Mouse (Mus musculus) stomach, embryonic 14.5 days (tissue): ENCODE data around the gene Zswim3. TPM values are rescaled to one million over a fixed set of nuclear protein-coding genes. Genes with fewer than 3 reads are reported as not detected.

Experiments used
- ATAC-seq: fragments of 200-750 bp; cut with Nextera tagmentation; 2 replicates; pipeline ENCODE4 v1.8.0; 2017; ENCODE audit warnings: low read depth, moderate TSS enrichment; ENCODE audit not compliant: insufficient number of reproducible peaks, insufficient read depth, low FRiP score
- H3K27ac ChIP-seq: fragments of 300-500 bp; sonication (generic); 2 replicates; pipeline ENCODE4 v1.5.1; 2014; ENCODE audit warnings: mild to moderate bottlenecking, low read length, moderate library complexity, mixed read lengths
- H3K27me3 ChIP-seq: fragments of 300-500 bp; sonication (generic); 2 replicates; pipeline ENCODE4 v1.6.1; 2014; ENCODE audit warnings: low read length, control low read depth, mixed read lengths; ENCODE audit not compliant: control insufficient read depth, insufficient read depth
- H3K36me3 ChIP-seq: fragments of 300-500 bp; sonication (generic); 2 replicates; pipeline ENCODE4 v1.6.1; 2014; ENCODE audit warnings: mild to moderate bottlenecking, control low read depth, low read length, moderate library complexity, mixed read lengths; ENCODE audit not compliant: control insufficient read depth, insufficient read depth
- H3K4me1 ChIP-seq: fragments of 300-500 bp; sonication (generic); 2 replicates; pipeline ENCODE4 v1.6.1; 2014; ENCODE audit warnings: low read length, control low read depth, mixed read lengths; ENCODE audit not compliant: control insufficient read depth, insufficient read depth
- H3K4me2 ChIP-seq: fragments of 300-500 bp; sonication (generic); replicated peaks from 2 replicates; pipeline ENCODE4 v1.6.1; 2014; ENCODE audit warnings: low read depth, low read length, control low read depth
- H3K4me3 ChIP-seq: fragments of 300-500 bp; sonication (generic); 2 replicates; pipeline ENCODE4 v1.5.1; 2014; ENCODE audit warnings: low read depth, low read length, control low read depth
- H3K9ac ChIP-seq: fragments of 300-500 bp; sonication (generic); replicated peaks from 2 replicates; pipeline ENCODE4 v1.6.1; 2014; ENCODE audit warnings: low read depth, mild to moderate bottlenecking, control low read depth, low read length, moderate library complexity, mixed read lengths
- H3K9me3 ChIP-seq: fragments of 300-500 bp; sonication (generic); 2 replicates; pipeline ENCODE4 v1.6.1; 2016; ENCODE audit warnings: low read depth, low read length, control low read depth; ENCODE audit not compliant: control insufficient read depth
- WGBS: fragments of 180-500 bp; shearing (Covaris S2); extraction: QIAGEN DNeasy Blood & Tissue Kit; methylation state at CpG from one replicate; pipeline ENCODE4 v1.1.7; 2014; 5-methylcytosine and 5-hydroxymethylcytosine counted together
- polyA plus RNA-seq: library from polyadenylated mRNA; unstranded; fragments of >200 nt; fragmentation: Nextera tagmentation; extraction: Ambion mirVana; gene quantifications from 2 replicates; pipeline ENCODE4 v1.2.1, GENCODE M21; 2014

Gene Zswim3
- polyA plus RNA-seq, 1 experiment from 2014 or later: 9.2 TPM

DNA sequence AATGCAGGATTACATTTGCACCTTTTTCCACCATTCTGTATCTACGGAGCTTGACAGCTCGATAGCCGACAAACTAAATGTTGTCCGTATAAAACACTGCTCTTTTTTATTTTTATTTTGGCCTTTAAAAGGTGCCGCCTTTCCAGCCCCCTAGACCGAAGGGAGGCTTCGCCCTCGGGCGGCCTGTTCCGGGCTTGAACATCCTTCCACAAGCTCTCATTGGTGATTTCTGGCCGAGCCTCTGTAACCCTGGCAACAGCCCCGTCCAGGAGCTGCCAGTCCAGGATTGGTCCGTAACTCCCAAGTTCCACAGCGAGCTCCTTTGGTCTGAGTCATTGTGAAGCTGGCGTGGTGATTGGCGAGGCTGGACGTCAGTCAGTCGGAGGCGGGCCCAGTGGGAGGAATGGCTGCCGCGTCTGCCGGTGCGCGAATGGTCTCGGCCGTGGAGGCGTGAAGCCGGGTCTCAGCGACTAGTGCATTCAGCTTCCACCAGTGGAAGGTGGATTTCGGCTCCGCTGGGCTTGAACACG lies 17.8 kb downstream of the Zswim3 start, which contains the start of gene Zswim1:
Zswim1 (plus strand) TSS at position 51 of the 530 bp plus-strand sequence.
- peak within 1 kb of the TSS; percentile 52; the same call in 1 of the 2 replicates for H3K27ac ChIP-seq
- peak within 1 kb of the TSS; percentile 66 for H3K4me2 ChIP-seq
- ATAC-seq: peak; percentile 100
- peaks cover 7% of the 10 kb centered on the region; the same call in 1 of the 2 replicates for H3K4me1 ChIP-seq
- peak within 1 kb of the TSS; percentile 60 for H3K9ac ChIP-seq
- no peaks in the 10 kb centered on the region for H3K9me3 ChIP-seq
- H3K4me3 ChIP-seq: peak within 1 kb of the TSS; percentile 84
- H3K27me3 ChIP-seq: no peaks in the 10 kb centered on the region
- WGBS: under 1% methylated on average over 32 of the region's 32 CpGs
- H3K36me3 ChIP-seq: peaks cover 33% of the 10 kb centered on the region

DNA sequence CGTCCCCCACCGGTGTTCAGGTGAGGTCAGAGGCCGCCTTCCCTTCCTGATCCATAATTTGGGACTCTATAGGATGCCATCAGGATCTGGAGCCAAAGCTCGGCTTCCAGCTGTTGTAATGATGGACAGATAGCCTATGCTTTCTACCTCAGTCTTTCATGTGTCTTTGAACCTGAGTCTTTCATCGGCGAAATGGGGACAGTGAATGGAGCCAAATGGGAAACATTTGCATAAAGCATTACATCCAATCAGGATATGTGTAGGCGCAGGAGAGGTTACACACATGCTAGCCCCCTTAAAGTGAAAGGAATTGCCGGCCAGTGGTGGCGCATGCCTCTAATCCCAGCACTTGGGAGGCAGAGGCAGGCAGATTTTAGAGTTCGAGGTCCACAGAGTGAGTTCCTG lies 18.3 kb downstream of the Zswim3 start:
- H3K4me1 ChIP-seq: peaks cover 4% of the 10 kb centered on the region; the same call in 1 of the 2 replicates
- H3K36me3 ChIP-seq: peaks cover 35% of the 10 kb centered on the region
- no peaks in the 10 kb centered on the region for H3K9me3 ChIP-seq
- 3% methylated on average over 10 of the region's 10 CpGs for whole genome bisulfite sequencing
- H3K27me3 ChIP-seq: no peaks in the 10 kb centered on the region
- H3K27ac ChIP-seq: peak overlapping the region; percentile 52; the same call in 1 of the 2 replicates
- H3K4me2 ChIP-seq: peak overlapping the region; percentile 66
- ATAC-seq: peak; percentile 55; the same call in 1 of the 2 replicates
- peak overlapping the region; percentile 84 for H3K4me3 ChIP-seq
- H3K9ac ChIP-seq: peak overlapping the region; percentile 60

DNA sequence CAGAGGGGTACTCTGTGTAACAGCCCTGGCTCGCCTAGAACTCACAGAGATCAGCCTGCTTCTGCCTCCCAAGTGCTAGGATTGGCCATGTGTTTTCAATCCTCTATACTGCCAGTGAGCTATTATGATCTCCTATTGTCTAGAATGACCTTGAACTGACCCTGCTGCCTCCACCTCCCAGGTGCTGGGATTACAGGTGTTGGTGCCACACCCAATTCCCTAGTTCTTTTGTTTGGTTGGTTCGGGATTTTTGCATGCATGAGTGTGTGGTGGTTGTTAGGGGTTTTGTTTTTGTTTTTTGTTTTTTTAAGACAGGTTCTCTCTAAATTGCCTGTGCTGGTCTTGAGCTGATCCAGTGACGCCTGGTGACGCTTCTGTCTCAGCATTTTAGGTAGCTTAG lies 19.1 kb downstream of the Zswim3 start:
- Histone ChIP-seq H3K4me2 (peak overlapping the region; percentile 66; the same call in 1 of the 2 replicates), H3K9me3 (no peaks in the 10 kb centered on the region), H3K27ac (no peak overlapping the region), H3K9ac (no peak overlapping the region), H3K27me3 (no peaks in the 10 kb centered on the region), H3K4me3 (no peak overlapping the region), H3K36me3 (peaks cover 35% of the 10 kb centered on the region), H3K4me1 (peaks cover 4% of the 10 kb centered on the region; the same call in 1 of the 2 replicates)
- 92% methylated on average over 4 of the region's 4 CpGs for WGBS
- no peak for ATAC-seq

DNA sequence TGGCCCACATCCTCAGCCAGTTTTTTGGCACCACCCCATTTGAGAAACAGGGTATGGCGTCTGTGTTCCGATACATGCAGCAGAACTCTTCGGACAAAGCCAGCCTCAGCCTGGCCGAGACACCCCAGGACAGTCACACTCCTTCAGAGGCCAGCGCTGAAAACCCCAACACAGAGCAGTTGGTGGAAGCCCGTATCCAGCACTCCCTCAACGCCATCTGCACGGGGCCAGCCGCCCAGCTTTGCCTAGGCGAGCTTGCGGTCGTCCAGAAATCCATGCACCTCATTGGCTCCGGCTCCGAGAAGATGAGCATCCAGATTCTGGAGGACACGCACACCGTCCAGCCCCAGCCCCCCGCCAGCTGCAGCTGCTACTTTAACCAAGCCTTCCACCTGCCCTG lies 20.6 kb downstream of the Zswim3 start:
- Histone ChIP-seq H3K4me1 (peaks cover 4% of the 10 kb centered on the region; the same call in 1 of the 2 replicates), H3K27me3 (no peaks in the 10 kb centered on the region), H3K27ac (no peak overlapping the region), H3K9me3 (no peaks in the 10 kb centered on the region), H3K36me3 (peaks cover 35% of the 10 kb centered on the region), H3K4me3 (no peak overlapping the region), H3K4me2 (no peak overlapping the region), H3K9ac (no peak overlapping the region)
- no peak for ATAC-seq
- WGBS: 94% methylated on average over 17 of the region's 17 CpGs

DNA sequence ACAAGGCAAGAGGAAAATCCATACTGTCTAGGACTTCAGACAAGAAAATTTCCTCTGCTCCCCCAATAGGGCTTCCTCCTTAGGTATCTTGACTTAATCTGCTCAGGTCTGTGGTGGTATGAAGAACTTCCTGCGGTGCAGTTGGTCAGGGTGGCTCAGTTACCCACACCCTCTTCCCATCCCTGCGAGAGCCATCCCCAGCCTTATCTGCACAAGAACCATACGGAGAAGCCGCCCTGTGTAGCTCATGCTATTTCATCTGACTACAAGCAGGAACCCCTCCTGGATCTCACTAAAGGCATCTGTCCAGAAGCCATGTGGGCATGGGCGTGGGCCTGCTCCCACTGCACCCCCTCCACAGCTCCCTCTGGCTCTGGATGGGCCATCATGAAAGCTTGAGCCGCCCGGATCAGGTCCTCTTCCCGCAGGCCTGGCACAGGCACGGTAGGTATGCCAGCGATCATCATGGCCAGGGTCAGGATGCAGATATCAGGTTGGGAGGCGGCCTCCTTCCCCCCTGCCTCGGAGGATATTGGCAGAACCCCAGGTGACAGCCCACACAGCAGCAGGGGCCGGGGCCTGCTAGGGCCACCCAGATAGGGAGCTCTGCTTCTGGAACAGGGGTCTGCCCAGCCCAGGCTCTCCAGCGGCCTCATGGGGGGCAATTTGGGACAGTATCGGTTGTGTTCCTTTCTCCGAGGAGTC lies 22.4 kb downstream of the Zswim3 start:
- WGBS: 89% methylated on average over 16 of the region's 16 CpGs
- no peak for ATAC-seq
- Histone ChIP-seq H3K36me3 (peaks cover 28% of the 10 kb centered on the region), H3K9ac (no peak overlapping the region), H3K9me3 (no peaks in the 10 kb centered on the region), H3K27me3 (no peaks in the 10 kb centered on the region), H3K27ac (no peak overlapping the region), H3K4me2 (no peak overlapping the region), H3K4me1 (peaks cover 4% of the 10 kb centered on the region; the same call in 1 of the 2 replicates), H3K4me3 (no peak overlapping the region)

DNA sequence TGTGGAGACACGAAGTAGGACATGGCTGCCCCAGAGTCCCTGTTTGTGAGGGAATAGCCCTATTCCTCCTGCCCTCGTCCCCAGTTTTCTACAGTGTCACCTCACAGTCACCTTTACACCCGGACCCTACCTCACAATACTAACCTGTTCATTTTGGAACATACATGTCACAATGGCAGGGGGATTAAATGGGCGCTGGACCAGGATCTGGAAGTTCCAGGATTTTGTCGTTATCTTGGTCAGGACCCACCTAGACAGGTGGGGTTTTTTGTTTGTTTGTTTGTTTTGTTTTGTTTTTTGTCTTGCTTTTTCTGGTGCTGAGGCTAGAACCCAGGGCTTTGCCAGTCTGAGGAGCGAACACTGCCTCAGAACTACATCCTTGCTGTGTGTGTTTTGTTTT lies 23.5 kb downstream of the Zswim3 start, which contains the start of gene Spata25:
Spata25 (minus strand) TSS at position 101 of the 400 bp plus-strand sequence.
- no peak for ATAC-seq
- no peaks in the 10 kb centered on the region for H3K27me3 ChIP-seq
- H3K27ac ChIP-seq: no peak within 1 kb of the TSS
- peaks cover 4% of the 10 kb centered on the region; the same call in 1 of the 2 replicates for H3K4me1 ChIP-seq
- H3K9me3 ChIP-seq: no peaks in the 10 kb centered on the region
- H3K4me3 ChIP-seq: no peak within 1 kb of the TSS
- H3K36me3 ChIP-seq: peaks cover 28% of the 10 kb centered on the region
- 86% methylated on average over 6 of the region's 6 CpGs for WGBS
- no peak within 1 kb of the TSS for H3K4me2 ChIP-seq
- H3K9ac ChIP-seq: no peak within 1 kb of the TSS

DNA sequence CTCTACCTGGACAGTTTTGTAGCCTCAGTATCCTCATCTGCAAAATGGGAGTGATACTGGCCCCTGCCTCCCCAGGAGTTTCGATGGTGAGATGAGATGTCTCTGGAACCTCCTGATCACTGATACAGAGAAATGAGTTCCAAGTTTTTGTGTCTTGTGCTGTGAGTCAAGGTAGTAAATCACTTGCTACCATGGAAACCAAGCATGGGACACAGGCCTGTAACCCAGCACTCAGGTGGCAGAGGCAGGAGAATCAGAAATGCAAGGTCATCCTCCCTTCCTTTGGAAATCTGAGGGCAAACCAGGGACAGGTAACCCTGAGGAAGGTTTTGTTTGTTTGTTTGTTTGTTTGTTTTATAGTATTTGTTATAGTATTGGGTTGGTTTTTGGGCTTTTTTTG lies 24.2 kb downstream of the Zswim3 start:
- no peak for ATAC-seq

DNA sequence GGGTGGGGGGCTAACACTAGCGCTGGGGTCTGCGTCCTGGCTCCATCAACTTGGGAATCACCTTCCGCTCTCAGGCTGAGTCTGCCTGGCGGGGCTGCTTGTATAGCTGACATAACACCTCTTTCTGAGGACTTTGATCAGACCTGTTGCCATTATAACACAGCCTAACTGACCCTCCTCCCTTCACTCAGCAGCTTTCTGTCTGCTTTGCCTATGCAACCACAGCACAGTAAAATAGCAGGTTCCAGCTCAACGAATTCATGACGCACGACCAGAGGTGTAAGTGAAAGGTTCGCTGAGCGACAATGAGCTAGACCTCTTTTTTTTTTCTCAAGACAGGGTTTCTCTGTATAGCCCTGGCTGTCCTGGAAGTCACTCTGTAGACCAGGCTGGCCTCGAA lies 26.1 kb downstream of the Zswim3 start:
- WGBS: 86% methylated on average over 10 of the region's 10 CpGs
- ATAC-seq: no peak
- Histone ChIP-seq H3K27me3 (no peaks in the 10 kb centered on the region), H3K4me2 (no peak overlapping the region), H3K36me3 (peaks cover 18% of the 10 kb centered on the region), H3K9ac (no peak overlapping the region), H3K27ac (no peak overlapping the region), H3K4me3 (no peak overlapping the region), H3K9me3 (no peaks in the 10 kb centered on the region), H3K4me1 (peaks cover 9% of the 10 kb centered on the region; the same call in 1 of the 2 replicates)

More for the DNA sequence above, 24.2 kb downstream of the Zswim3 start:
- no peak overlapping the region for H3K9ac ChIP-seq
- H3K4me2 ChIP-seq: no peak overlapping the region
- H3K27ac ChIP-seq: no peak overlapping the region
- H3K4me3 ChIP-seq: no peak overlapping the region
- no peaks in the 10 kb centered on the region for H3K27me3 ChIP-seq
- H3K4me1 ChIP-seq: no peaks in the 10 kb centered on the region; the same call in 1 of the 2 replicates
- peaks cover 28% of the 10 kb centered on the region for H3K36me3 ChIP-seq
- no peaks in the 10 kb centered on the region for H3K9me3 ChIP-seq
- 97% methylated on average over 1 of the region's 1 CpGs for WGBS
